Mouse (Mus musculus): Measurements from ENCODE around the gene Tex14. TPM values are rescaled to one million over a fixed set of nuclear protein-coding genes. Genes with fewer than 3 reads are reported as not detected.
"Not testable (repeated sequence)": the region's sequence is repeated elsewhere in the genome, so short reads cannot be mapped to it uniquely, and the experiment has no call there.

Tex14 gene
- polyA plus RNA-seq, 1 experiment: not detected

DNA sequence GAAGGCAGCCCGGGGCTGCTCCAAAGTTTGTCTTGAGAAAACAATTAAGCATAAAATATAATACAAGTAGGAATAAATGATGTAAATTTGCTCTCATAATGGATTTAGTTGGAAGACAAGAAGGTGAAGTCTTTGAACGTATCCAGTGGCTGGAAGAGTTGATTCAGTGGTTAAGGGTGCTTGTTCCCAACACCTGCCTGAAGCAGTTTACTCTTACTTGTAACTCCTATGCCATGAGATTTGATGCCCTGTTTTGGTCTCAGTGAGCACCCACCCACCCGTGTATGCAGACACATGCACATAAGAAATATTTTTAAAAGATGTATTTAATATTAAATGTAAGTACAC, 44.3 kb downstream of the Tex14 start:
- H3ac ChIP-seq (ENCODE audit: control insufficient read depth, insufficient read length, low read depth): no peak overlapping the region
- H3K4me3 ChIP-seq (ENCODE audit: insufficient read depth, poor library complexity, severe bottlenecking): no peak overlapping the region
- H3K36me3 ChIP-seq (ENCODE audit: control insufficient read depth, insufficient read depth): no peaks in the 10 kb centered on the region
- TF ChIP-seq MYOD1 (IDR thresholded peaks at IDR 0.05; ENCODE audit: control insufficient read depth, insufficient read length, low read depth) (no peak), CEBPB (IDR thresholded peaks at IDR 0.05; ENCODE audit: low read depth) (no peak), MYOG (IDR thresholded peaks at IDR 0.05; ENCODE audit: control insufficient read depth, extremely low read depth, insufficient read length) (no peak), FOSL1 (IDR thresholded peaks at IDR 0.05; ENCODE audit: insufficient read depth, low read length, poor library complexity, severe bottlenecking) (no peak), USF1 (IDR thresholded peaks at IDR 0.05; ENCODE audit: low read depth) (no peak), MAX (IDR thresholded peaks at IDR 0.05) (no peak), CTCF (IDR thresholded peaks at IDR 0.05; ENCODE audit: control insufficient read depth, insufficient read depth, insufficient read length) (no peak)
- no peaks in the 10 kb centered on the region for H3K27me3 ChIP-seq (ENCODE audit: control insufficient read depth, insufficient read depth, insufficient read length)
- H3K79me2 ChIP-seq (ENCODE audit: control insufficient read depth, insufficient read depth): no peaks in the 10 kb centered on the region
- H3K79me3 ChIP-seq (ENCODE audit: low read depth): no peaks in the 10 kb centered on the region

DNA sequence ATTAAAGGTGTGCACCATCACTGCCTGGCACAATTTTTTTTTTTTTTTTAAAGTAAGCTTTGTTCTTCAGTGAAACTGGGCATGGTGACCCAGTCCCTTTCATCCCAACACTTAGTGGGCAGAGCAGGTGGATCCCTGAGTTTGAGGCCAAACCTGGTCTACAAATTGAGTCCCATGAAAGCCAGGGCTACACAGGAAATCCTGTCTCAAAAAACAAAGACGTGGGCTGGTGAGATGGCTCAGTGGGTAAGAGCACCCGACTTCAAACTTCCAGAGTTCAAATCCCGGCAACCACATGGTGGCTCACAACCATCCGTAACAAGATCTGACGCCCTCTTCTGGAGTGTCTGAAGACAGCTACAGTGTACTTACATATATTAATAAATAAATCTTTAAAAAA, 45.0 kb downstream of the Tex14 start:
- not testable (repeated sequence) for H3K27me3 ChIP-seq (ENCODE audit: control insufficient read depth, insufficient read depth, insufficient read length); H3K79me2 ChIP-seq (ENCODE audit: control insufficient read depth, insufficient read depth); H3K79me3 ChIP-seq (ENCODE audit: low read depth); H3ac ChIP-seq (ENCODE audit: control insufficient read depth, insufficient read length, low read depth); H3K36me3 ChIP-seq (ENCODE audit: control insufficient read depth, insufficient read depth); H3K4me3 ChIP-seq (ENCODE audit: insufficient read depth, poor library complexity, severe bottlenecking)

DNA sequence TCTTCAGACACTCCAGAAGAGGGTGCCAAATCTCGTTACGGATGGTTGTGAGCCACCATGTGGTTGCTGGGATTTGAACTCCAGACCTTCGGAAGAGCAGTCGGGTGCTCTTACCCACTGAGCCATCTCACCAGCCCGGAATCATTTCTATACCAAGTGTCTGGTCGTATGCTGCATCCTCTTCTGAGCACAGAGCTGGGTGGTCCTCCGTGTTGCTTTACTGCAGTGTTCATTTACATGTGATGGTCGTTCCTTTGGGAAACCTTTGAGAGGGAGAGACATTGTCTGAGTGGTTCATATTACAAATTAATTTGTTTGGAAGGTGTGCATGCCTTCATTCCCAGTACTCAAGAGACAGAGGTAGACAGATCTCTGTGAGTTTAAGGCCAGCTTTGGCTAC, 47.9 kb downstream of the Tex14 start:
- H3K27me3 ChIP-seq (ENCODE audit: control insufficient read depth, insufficient read depth, insufficient read length); H3K79me2 ChIP-seq (ENCODE audit: control insufficient read depth, insufficient read depth); H3K4me3 ChIP-seq (ENCODE audit: insufficient read depth, poor library complexity, severe bottlenecking); H3ac ChIP-seq (ENCODE audit: control insufficient read depth, insufficient read length, low read depth); H3K36me3 ChIP-seq (ENCODE audit: control insufficient read depth, insufficient read depth); H3K79me3 ChIP-seq (ENCODE audit: low read depth): not testable (repeated sequence)

DNA sequence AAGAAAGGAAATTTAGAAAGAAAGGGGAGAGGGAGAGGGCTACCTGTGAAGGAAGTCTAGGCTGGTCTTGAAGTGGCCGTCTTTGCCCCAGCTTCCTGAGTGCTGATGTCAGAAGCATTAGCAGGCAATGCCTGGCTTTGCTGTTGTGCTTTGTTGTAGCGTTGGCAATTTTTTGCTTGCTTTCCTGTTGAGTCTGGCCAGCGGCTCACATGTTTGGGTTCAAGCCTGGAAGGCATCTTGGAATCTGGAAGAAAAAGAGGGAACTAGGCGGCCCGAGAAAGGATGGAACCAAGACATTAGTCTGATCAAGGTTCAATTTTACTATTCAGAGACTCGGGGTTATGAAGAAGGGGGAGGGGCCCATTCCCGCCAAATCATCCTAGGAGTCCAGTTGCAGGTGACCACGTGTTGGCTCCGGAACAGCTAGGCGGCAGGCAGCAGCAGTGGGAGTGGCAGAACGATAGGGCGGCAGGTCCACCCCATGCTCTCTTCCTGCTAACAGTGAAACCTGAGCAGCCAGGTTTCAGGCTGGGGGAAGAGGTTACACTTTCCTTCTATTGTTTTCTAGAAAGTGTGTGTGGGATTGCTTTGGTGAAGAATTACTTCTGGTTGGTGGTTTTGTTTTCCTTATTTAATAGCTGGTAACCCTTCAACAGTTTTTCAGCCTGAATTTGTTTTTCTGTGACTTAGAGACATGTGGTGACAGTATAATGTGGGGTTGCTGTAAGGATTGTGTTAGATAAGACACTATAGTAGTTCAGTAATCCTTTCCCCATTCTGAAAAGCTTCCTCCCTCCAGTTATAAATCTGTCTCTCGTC, 48.6 kb downstream of the Tex14 start:
- Histone ChIP-seq H3K27me3 (ENCODE audit: control insufficient read depth, insufficient read depth, insufficient read length) (no peaks in the 10 kb centered on the region), H3K36me3 (ENCODE audit: control insufficient read depth, insufficient read depth) (no peaks in the 10 kb centered on the region), H3ac (ENCODE audit: control insufficient read depth, insufficient read length, low read depth) (no peak overlapping the region), H3K79me2 (ENCODE audit: control insufficient read depth, insufficient read depth) (no peaks in the 10 kb centered on the region), H3K79me3 (ENCODE audit: low read depth) (no peaks in the 10 kb centered on the region), H3K4me3 (ENCODE audit: insufficient read depth, poor library complexity, severe bottlenecking) (no peak overlapping the region)
- TF ChIP-seq MAX (IDR thresholded peaks at IDR 0.05) (no peak), MYOG (IDR thresholded peaks at IDR 0.05; ENCODE audit: control insufficient read depth, extremely low read depth, insufficient read length) (no peak), MYOD1 (IDR thresholded peaks at IDR 0.05; ENCODE audit: control insufficient read depth, insufficient read length, low read depth) (no peak), USF1 (IDR thresholded peaks at IDR 0.05; ENCODE audit: low read depth) (no peak), CEBPB (IDR thresholded peaks at IDR 0.05; ENCODE audit: low read depth) (no peak), FOSL1 (IDR thresholded peaks at IDR 0.05; ENCODE audit: insufficient read depth, low read length, poor library complexity, severe bottlenecking) (no peak), CTCF (IDR thresholded peaks at IDR 0.05; ENCODE audit: control insufficient read depth, insufficient read depth, insufficient read length) (no peak)

DNA sequence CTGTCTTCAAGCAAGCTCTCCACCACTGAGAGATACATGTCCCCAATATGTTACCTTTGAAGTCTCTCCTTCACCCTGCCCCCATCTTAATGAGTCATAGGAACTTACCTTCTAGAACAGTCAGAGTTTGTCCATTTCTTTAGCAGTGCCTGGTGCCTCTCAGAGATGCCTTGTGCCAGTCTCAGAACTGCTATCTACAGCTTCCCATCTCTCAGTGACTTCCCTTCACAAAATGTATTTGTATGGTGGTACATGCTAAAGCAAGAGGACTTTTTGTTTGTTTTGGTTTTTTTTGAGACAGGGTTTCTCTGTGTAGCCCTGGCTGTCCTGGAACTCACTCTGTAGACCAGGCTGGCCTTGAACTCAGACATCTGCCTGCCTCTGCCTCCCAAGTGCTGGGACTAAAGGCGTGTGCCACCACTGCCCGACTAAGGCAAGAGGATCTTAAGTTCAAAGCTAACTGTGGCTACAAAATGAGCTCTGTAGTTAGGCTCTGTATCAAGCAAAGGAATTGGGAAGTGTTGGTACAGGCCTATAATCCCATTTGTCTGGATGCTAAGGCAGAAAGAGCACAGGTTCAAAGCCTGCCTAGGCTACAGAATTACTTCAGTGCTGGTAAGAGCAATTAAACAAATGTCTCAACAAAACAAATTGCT, 49.3 kb downstream of the Tex14 start:
- Histone ChIP-seq H3K4me3 (ENCODE audit: insufficient read depth, poor library complexity, severe bottlenecking) (no peak overlapping the region), H3K36me3 (ENCODE audit: control insufficient read depth, insufficient read depth) (no peaks in the 10 kb centered on the region), H3K27me3 (ENCODE audit: control insufficient read depth, insufficient read depth, insufficient read length) (no peaks in the 10 kb centered on the region), H3K79me3 (ENCODE audit: low read depth) (no peaks in the 10 kb centered on the region), H3K79me2 (ENCODE audit: control insufficient read depth, insufficient read depth) (no peaks in the 10 kb centered on the region), H3ac (ENCODE audit: control insufficient read depth, insufficient read length, low read depth) (no peak overlapping the region)
- no peak for TF ChIP-seq FOSL1 (IDR thresholded peaks at IDR 0.05; ENCODE audit: insufficient read depth, low read length, poor library complexity, severe bottlenecking)
- TF ChIP-seq MYOG (IDR thresholded peaks at IDR 0.05; ENCODE audit: control insufficient read depth, extremely low read depth, insufficient read length): no peak

DNA sequence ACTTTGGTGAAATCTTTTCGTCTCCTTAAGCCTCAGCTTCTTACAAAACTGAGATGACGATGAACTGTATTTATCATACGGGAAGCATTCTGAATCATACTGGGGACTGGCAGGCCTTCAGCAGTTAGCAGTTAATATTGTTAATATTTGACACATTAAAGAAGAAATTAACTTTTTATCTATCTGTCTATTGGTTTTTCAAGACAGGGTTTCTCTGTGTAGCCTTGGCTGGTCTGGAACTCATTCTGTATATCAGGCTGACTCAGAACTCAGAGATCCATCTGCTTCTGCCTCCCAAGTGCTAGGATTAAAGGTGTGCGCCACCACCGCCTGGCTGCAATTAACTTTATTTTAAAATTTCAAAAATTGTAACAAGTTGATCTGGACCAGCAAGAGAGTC, 50.7 kb downstream of the Tex14 start:
- H3K79me3 ChIP-seq (ENCODE audit: low read depth): no peaks in the 10 kb centered on the region

More for the DNA sequence above, 50.7 kb downstream of the Tex14 start:
- TF ChIP-seq CEBPB (IDR thresholded peaks at IDR 0.05; ENCODE audit: low read depth) (no peak), FOSL1 (IDR thresholded peaks at IDR 0.05; ENCODE audit: insufficient read depth, low read length, poor library complexity, severe bottlenecking) (no peak), MAX (IDR thresholded peaks at IDR 0.05) (no peak), MYOD1 (IDR thresholded peaks at IDR 0.05; ENCODE audit: control insufficient read depth, insufficient read length, low read depth) (no peak), USF1 (IDR thresholded peaks at IDR 0.05; ENCODE audit: low read depth) (no peak), MYOG (IDR thresholded peaks at IDR 0.05; ENCODE audit: control insufficient read depth, extremely low read depth, insufficient read length) (no peak), CTCF (IDR thresholded peaks at IDR 0.05; ENCODE audit: control insufficient read depth, insufficient read depth, insufficient read length) (no peak)
- no peaks in the 10 kb centered on the region for H3K27me3 ChIP-seq (ENCODE audit: control insufficient read depth, insufficient read depth, insufficient read length)
- no peak overlapping the region for H3K4me3 ChIP-seq (ENCODE audit: insufficient read depth, poor library complexity, severe bottlenecking)
- H3K79me2 ChIP-seq (ENCODE audit: control insufficient read depth, insufficient read depth): no peaks in the 10 kb centered on the region
- H3K36me3 ChIP-seq (ENCODE audit: control insufficient read depth, insufficient read depth): no peaks in the 10 kb centered on the region
- no peak overlapping the region for H3ac ChIP-seq (ENCODE audit: control insufficient read depth, insufficient read length, low read depth)

Data from C2C12 (cell line).